Mouse (Mus musculus) heart, postnatal 36 days (tissue): ENCODE data around the gene Lrrc74b. TPM values are rescaled to one million over a fixed set of nuclear protein-coding genes. Genes with fewer than 3 reads are reported as not detected.
"Not testable (repeated sequence)": the region's sequence is repeated elsewhere in the genome, so short reads cannot be mapped to it uniquely, and the experiment has no call there.

Experiments used
- DNase-seq, 2 experiments: peaks; one replicate each; pipeline ENCODE4 v3.0.0; 2021 to 2022
- intact Hi-C: fragments of 180-260 bp; cut with DNase I; formaldehyde crosslinking; loops from one replicate; pipeline ENCODE4 v1.15.1; 2025
- total RNA-seq, 2 experiments: library from RNA; stranded (reverse); gene quantifications; 2 replicates each; pipeline ENCODE4 v1.2.3; 2021

Gene Lrrc74b
- total RNA-seq, 2 experiments from 2014 or later, result 0.19 TPM; not detected in 1

GRCm38 (mm10) chr16:17554702-17555101, 6.3 kb downstream of the Lrrc74b start:
- DNase-seq, result not testable (repeated sequence)
- intact Hi-C loops, result loop anchor here (5.0 to 10.0 kb wide), 2 partner anchors 170 to 258 kb away; no protein-coding TSS in a partner anchor

GRCm38 (mm10) chr16:17553910-17554685, 6.9 kb downstream of the Lrrc74b start:
- no peak for DNase-seq
- intact Hi-C loops, result loop anchor here (10.0 kb wide), 1 partner anchor 171 kb away; no protein-coding TSS in a partner anchor

GRCm38 (mm10) chr16:17552837-17553236, 8.2 kb downstream of the Lrrc74b start:
- intact Hi-C loops, result loop anchor here (10.0 kb wide), 1 partner anchor 172 kb away; no protein-coding TSS in a partner anchor
- DNase-seq, result no peak

GRCm38 (mm10) chr16:17542632-17543031, 18.4 kb downstream of the Lrrc74b start:
- no peak for DNase-seq
- intact Hi-C loops, result no loop called here

- no peak for DNase-seq
- intact Hi-C loops, result no loop called here
Observed at GRCm38 (mm10) chr16:17536584-17536983, 24.5 kb downstream of the Lrrc74b start.

GRCm38 (mm10) chr16:17532676-17533329, 28.2 kb downstream of the Lrrc74b start:
- DNase-seq, result no peak
- intact Hi-C loops, result no loop called here

- intact Hi-C loops, result no loop called here
- no peak for DNase-seq
Observed at GRCm38 (mm10) chr16:17532271-17532670, 28.8 kb downstream of the Lrrc74b start.

- intact Hi-C loops, result loop anchor here (2.0 kb wide), 2 partner anchors 22 to 126 kb away; partner anchors contain the start of genes Lztr1 and Snap29
- DNase-seq, result peak; percentile 97 to 98
Observed at GRCm38 (mm10) chr16:17530640-17531288, 30.3 kb downstream of the Lrrc74b start, which contains the start of gene Thap7. Gene Thap7, minus strand, starts transcription at chr16:17531136.

- no peak for DNase-seq
- intact Hi-C loops, result loop anchor here (2.0 kb wide), 2 partner anchors 21 to 125 kb away; partner anchors contain the start of genes Lztr1 and Snap29
Observed at GRCm38 (mm10) chr16:17529981-17530586, 31.0 kb downstream of the Lrrc74b start.

- no peak for DNase-seq
- intact Hi-C loops, result no loop called here
Observed at GRCm38 (mm10) chr16:17528276-17528675, 32.8 kb downstream of the Lrrc74b start.

GRCm38 (mm10) chr16:17527606-17528005, 33.4 kb downstream of the Lrrc74b start:
- DNase-seq, result no peak
- intact Hi-C loops, result no loop called here

- intact Hi-C loops, result no loop called here
- DNase-seq, result no peak
Observed at GRCm38 (mm10) chr16:17526223-17526622, 34.8 kb downstream of the Lrrc74b start.

- intact Hi-C loops, result no loop called here
- DNase-seq, result no peak
Observed at GRCm38 (mm10) chr16:17525524-17525923, 35.5 kb downstream of the Lrrc74b start.

- intact Hi-C loops, result no loop called here
- DNase-seq, result no peak
Observed at GRCm38 (mm10) chr16:17524156-17524555, 36.9 kb downstream of the Lrrc74b start.

GRCm38 (mm10) chr16:17518910-17519309, 42.1 kb downstream of the Lrrc74b start:
- DNase-seq, result no peak
- intact Hi-C loops, result no loop called here

GRCm38 (mm10) chr16:17511431-17511830, 49.6 kb downstream of the Lrrc74b start:
- intact Hi-C loops, result no loop called here
- no peak for DNase-seq

- intact Hi-C loops, result no loop called here
- no peak for DNase-seq
Observed at GRCm38 (mm10) chr16:17510686-17511085, 50.4 kb downstream of the Lrrc74b start.

- intact Hi-C loops, result no loop called here
- DNase-seq, result no peak
Observed at GRCm38 (mm10) chr16:17510143-17510542, 50.9 kb downstream of the Lrrc74b start.

GRCm38 (mm10) chr16:17509240-17509597, 51.8 kb downstream of the Lrrc74b start:
- DNase-seq, result no peak
- intact Hi-C loops, result loop anchor here (2.0 kb wide), 2 partner anchors 22 to 104 kb away; partner anchors contain the start of genes Snap29 and Thap7

GRCm38 (mm10) chr16:17508546-17509239, 52.4 kb downstream of the Lrrc74b start, which contains the start of gene Lztr1:
Gene Lztr1, plus strand, starts transcription at chr16:17508688.
- peak; percentile 88 to 93 for DNase-seq
- intact Hi-C loops, result loop anchor here (2.0 kb wide), 2 partner anchors 22 to 104 kb away; partner anchors contain the start of genes Snap29 and Thap7
